In genomic region chr2:152615563-152615962, GRCm38 (mm10) we compare ENCODE assay signal across 9 mouse cellular contexts. TPM values are rescaled to one million over a fixed set of nuclear protein-coding genes. Genes with fewer than 3 reads are reported as not detected.
DNase-seq lines count a peak whose midpoint lies in the region; ATAC-seq and TF ChIP-seq lines count a peak whose summit lies in the region.
"Had no signal": no experiment of that assay in that cellular context is flagged by ENCODE, and none has a peak within 500 bp of the region (broad histone marks: within the 10 kb centered on the region; RNA-seq: fewer than 3 reads in every experiment).

No protein-coding gene starts in this region.

- TF ChIP-seq RAD21 in MEL (IDR thresholded peaks at IDR 0.05; ENCODE audit: low read depth, low read length), result peak; percentile 92

- no peaks in the 10 kb centered on the region for H3K79me2 ChIP-seq in MEL (ENCODE audit: control insufficient read depth, insufficient read depth, low read length, poor library complexity)

- peaks cover 0 to 1% of the 10 kb centered on the region in 2 experiments; a peak in 1 of 4 replicates for H3K27me3 ChIP-seq in MEL (ENCODE audit: control insufficient read depth in 1 of 2, insufficient read depth in 2 of 2, low read length in 2 of 2)
- no peaks in the 10 kb centered on the region for H3K27me3 ChIP-seq in kidney, embryonic 16.5 days (ENCODE audit: insufficient read depth, low read length)
- H3K27me3 ChIP-seq in liver, embryonic 11.5 days (replicated peaks; ENCODE audit: control insufficient read depth, insufficient read depth, low read length), result no peaks in the 10 kb centered on the region
- H3K27me3 ChIP-seq in neural tube, embryonic 13.5 days, result no peaks in the 10 kb centered on the region

- TF ChIP-seq CTCF in MEL (IDR thresholded peaks at IDR 0.05 in 2 of 3, conservative IDR thresholded peaks at IDR 0.05 in 1 of 3; ENCODE audit: control insufficient read depth in 1 of 3, insufficient read depth in 1 of 3, low read depth in 2 of 3, low read length in 3 of 3, poor library complexity in 1 of 3, severe bottlenecking in 1 of 3), result peak; percentile 76 to 93 (median 83)

- no peak overlapping the region for H3K4me3 ChIP-seq in MEL (ENCODE audit: control insufficient read depth in 1 of 2, insufficient read depth in 1 of 2, low read depth in 2 of 2, low read length in 2 of 2)
- H3K4me3 ChIP-seq in kidney, embryonic 16.5 days (ENCODE audit: low read length), result no peak overlapping the region
- H3K4me3 ChIP-seq in liver, embryonic 11.5 days (ENCODE audit: low read depth, low read length), result no peak overlapping the region
- no peak overlapping the region for H3K4me3 ChIP-seq in neural tube, embryonic 13.5 days

- no peaks in the 10 kb centered on the region; a peak in 1 of 4 replicates for H3K4me1 ChIP-seq in MEL (ENCODE audit: control insufficient read depth in 1 of 2, insufficient read depth in 2 of 2, low read length in 2 of 2)
- peaks cover 9% of the 10 kb centered on the region; the same call in 1 of the 2 replicates for H3K4me1 ChIP-seq in kidney, embryonic 16.5 days (ENCODE audit: insufficient read depth, low read length)
- no peaks in the 10 kb centered on the region for H3K4me1 ChIP-seq in liver, embryonic 11.5 days (replicated peaks; ENCODE audit: control insufficient read depth, insufficient read depth, low read length)
- no peaks in the 10 kb centered on the region for H3K4me1 ChIP-seq in neural tube, embryonic 13.5 days (replicated peaks)

- intact Hi-C loops in gastrocnemius, postnatal 14 days (cut with DNase I; ENCODE audit: low total_unique reads), result loop anchor here (5.0 kb wide), 1 partner anchor 42 kb away; no protein-coding TSS in a partner anchor

- no peak overlapping the region for H3K4me2 ChIP-seq in kidney, embryonic 16.5 days (replicated peaks; ENCODE audit: low read depth, low read length)
- H3K4me2 ChIP-seq in liver, embryonic 11.5 days, result no peak overlapping the region
- no peak overlapping the region for H3K4me2 ChIP-seq in neural tube, embryonic 13.5 days

- H3K36me3 ChIP-seq in MEL (ENCODE audit: control insufficient read depth in 1 of 2, insufficient read depth in 2 of 2, low read length in 2 of 2), result no peaks in the 10 kb centered on the region
- H3K36me3 ChIP-seq in kidney, embryonic 16.5 days (ENCODE audit: insufficient read depth, low read length), result no peaks in the 10 kb centered on the region
- H3K36me3 ChIP-seq in liver, embryonic 11.5 days (ENCODE audit: control insufficient read depth, insufficient read depth, low read length), result no peaks in the 10 kb centered on the region
- no peaks in the 10 kb centered on the region for H3K36me3 ChIP-seq in neural tube, embryonic 13.5 days

- no peak for TF ChIP-seq EP300 in MEL (IDR thresholded peaks at IDR 0.05; ENCODE audit: low read depth in 1 of 2, low read length in 2 of 2)

- peak; percentile 85 for ATAC-seq in kidney, embryonic 16.5 days (ENCODE audit: low FRiP score, low TSS enrichment)
- ATAC-seq in liver, embryonic 11.5 days (replicated peaks; ENCODE audit: low FRiP score), result no peak
- ATAC-seq in neural tube, embryonic 13.5 days (ENCODE audit: low read depth), result peak; percentile 59

- TF ChIP-seq POLR2A in MEL (IDR thresholded peaks at IDR 0.05; ENCODE audit: control insufficient read depth in 1 of 2, insufficient read depth in 1 of 2, low read depth in 1 of 2, low read length in 2 of 2, poor library complexity in 1 of 2), result no peak

- WGBS in kidney, embryonic 16.5 days, result 10% methylated on average over 7 of the region's 7 CpGs
- WGBS in liver, embryonic 11.5 days, result 7% methylated on average over 7 of the region's 7 CpGs
- 9% methylated on average over 7 of the region's 7 CpGs for WGBS in neural tube, embryonic 13.5 days

- DNase-seq in A20 (ENCODE audit: low read depth, low spot score) (peak; percentile 65), MEL (ENCODE audit: low read depth, low spot score) (peak; percentile 82)
- DNase-seq in cerebellum, adult 9-11 months, result peak; percentile 12
- peak; percentile 28 for DNase-seq in gastrocnemius, postnatal 14 days
- peak; percentile 48 for DNase-seq in liver, embryonic 11.5 days (ENCODE audit: low spot score)
- DNase-seq in yolk sac, embryonic 10.5 days (ENCODE audit: low spot score), result peak; percentile 42

- H3K27ac ChIP-seq in MEL (ENCODE audit: control insufficient read depth, low read depth, low read length), result no peak overlapping the region
- no peak overlapping the region for H3K27ac ChIP-seq in kidney, embryonic 16.5 days (ENCODE audit: low read length)
- H3K27ac ChIP-seq in liver, embryonic 11.5 days (ENCODE audit: low read depth, low read length), result no peak overlapping the region
- H3K27ac ChIP-seq in neural tube, embryonic 13.5 days (replicated peaks), result no peak overlapping the region

- no peak overlapping the region for H3K9ac ChIP-seq in MEL (ENCODE audit: control insufficient read depth, low read depth, low read length, poor library complexity, severe bottlenecking)
- H3K9ac ChIP-seq in kidney, embryonic 16.5 days (replicated peaks; ENCODE audit: low read length), result no peak overlapping the region
- H3K9ac ChIP-seq in liver, embryonic 11.5 days (ENCODE audit: low read depth, low read length), result no peak overlapping the region
- H3K9ac ChIP-seq in neural tube, embryonic 13.5 days, result no peak overlapping the region

- H3K9me3 ChIP-seq in MEL (replicated peaks; ENCODE audit: insufficient read depth, low read length), result no peaks in the 10 kb centered on the region
- no peaks in the 10 kb centered on the region for H3K9me3 ChIP-seq in kidney, embryonic 16.5 days (ENCODE audit: low read length)
- no peaks in the 10 kb centered on the region for H3K9me3 ChIP-seq in liver, embryonic 11.5 days (ENCODE audit: control insufficient read depth, low read length)
- no peaks in the 10 kb centered on the region for H3K9me3 ChIP-seq in neural tube, embryonic 13.5 days

TF ChIP-seq in MEL, 35 proteins besides CTCF, POLR2A, EP300 and RAD21 (continues in another document):
- TF ChIP-seq MYB (IDR thresholded peaks at IDR 0.05; ENCODE audit: low read depth, low read length), result no peak
- TF ChIP-seq ETS1 (IDR thresholded peaks at IDR 0.05; ENCODE audit: low read depth, low read length), result no peak
- TF ChIP-seq POLR2AphosphoS5 (IDR thresholded peaks at IDR 0.05; ENCODE audit: borderline replicate concordance, low read depth, low read length), result no peak
- TF ChIP-seq GATA1 (IDR thresholded peaks at IDR 0.05; ENCODE audit: low read depth, low read length), result no peak
- no peak for TF ChIP-seq ZNF384 (IDR thresholded peaks at IDR 0.05; ENCODE audit: low read depth, low read length)
- no peak for TF ChIP-seq GABPA (IDR thresholded peaks at IDR 0.05; ENCODE audit: low read depth, low read length)
- no peak for TF ChIP-seq MXI1 (IDR thresholded peaks at IDR 0.05; ENCODE audit: low read depth, low read length)
- TF ChIP-seq KAT2A (conservative IDR thresholded peaks at IDR 0.05; ENCODE audit: low read depth, low read length), result no peak
- TF ChIP-seq SIN3A (IDR thresholded peaks at IDR 0.05; ENCODE audit: low read length), result no peak
- no peak for TF ChIP-seq MYC (IDR thresholded peaks at IDR 0.05; ENCODE audit: low read depth, low read length)
- peak; percentile 64 for TF ChIP-seq ZC3H11A (IDR thresholded peaks at IDR 0.05; ENCODE audit: low read depth, low read length)
- TF ChIP-seq POLR2AphosphoS2 (IDR thresholded peaks at IDR 0.05; ENCODE audit: low read length), result no peak
- TF ChIP-seq ELF1 (IDR thresholded peaks at IDR 0.05; ENCODE audit: low read depth, low read length), result no peak

RNA-seq across cellular contexts. Expression of gene Defb25, which starts 7.3 kb away (rescaled TPM):
- total RNA-seq in MEL (2012; rRNA removed), result not detected in 2 replicates
- not detected for polyA plus RNA-seq in MEL (2012; ENCODE audit: insufficient read depth in 1 of 2, insufficient read length in 2 of 2, low read depth in 1 of 2, low replicate concordance in 2 of 2, missing spikeins in 1 of 2)
- 1 to 10 TPM; 1.3 to 1.4 TPM for total RNA-seq in gastrocnemius, postnatal 14 days (2021)
- 24.4 and 31.8 TPM in 2 replicates for polyA plus RNA-seq in kidney, embryonic 16.5 days (2015; fragmentation: Nextera tagmentation; extraction: Ambion mirVana)
- not detected in 2 replicates for polyA plus RNA-seq in liver, embryonic 11.5 days (2014; fragmentation: Nextera tagmentation; extraction: Ambion mirVana)
- polyA plus RNA-seq in neural tube, embryonic 13.5 days (2015; fragmentation: Nextera tagmentation; extraction: Ambion mirVana), result not detected in 2 replicates

RNA-seq across cellular contexts. Expression of gene Rem1, which starts 11.2 kb away (rescaled TPM):
- not detected in 2 replicates for total RNA-seq in MEL (2012; rRNA removed)
- not detected for polyA plus RNA-seq in MEL (2012; ENCODE audit: insufficient read depth in 1 of 2, insufficient read length in 2 of 2, low read depth in 1 of 2, low replicate concordance in 2 of 2, missing spikeins in 1 of 2)
- total RNA-seq in gastrocnemius, postnatal 14 days (2021), result 1 to 10 TPM; 5.2 to 7.3 TPM
- polyA plus RNA-seq in kidney, embryonic 16.5 days (2015; fragmentation: Nextera tagmentation; extraction: Ambion mirVana), result 59.1 and 62.6 TPM in 2 replicates
- polyA plus RNA-seq in liver, embryonic 11.5 days (2014; fragmentation: Nextera tagmentation; extraction: Ambion mirVana), result 1.2 and 1.6 TPM in 2 replicates
- 0.32 and 0.72 TPM in 2 replicates for polyA plus RNA-seq in neural tube, embryonic 13.5 days (2015; fragmentation: Nextera tagmentation; extraction: Ambion mirVana)

RNA-seq across cellular contexts. Expression of gene Defb36, which starts 11.4 kb away (rescaled TPM):
- total RNA-seq in MEL (2012; rRNA removed), result not detected in 2 replicates
- polyA plus RNA-seq in MEL (2012; ENCODE audit: insufficient read depth in 1 of 2, insufficient read length in 2 of 2, low read depth in 1 of 2, low replicate concordance in 2 of 2, missing spikeins in 1 of 2), result not detected
- total RNA-seq in gastrocnemius, postnatal 14 days (2021), result not detected
- polyA plus RNA-seq in kidney, embryonic 16.5 days (2015; fragmentation: Nextera tagmentation; extraction: Ambion mirVana), result 0.51 and 0.86 TPM in 2 replicates
- not detected in 2 replicates for polyA plus RNA-seq in liver, embryonic 11.5 days (2014; fragmentation: Nextera tagmentation; extraction: Ambion mirVana)
- polyA plus RNA-seq in neural tube, embryonic 13.5 days (2015; fragmentation: Nextera tagmentation; extraction: Ambion mirVana), result not detected in 2 replicates
- total RNA-seq: gastrocnemius, postnatal 4 days had no signal

RNA-seq across cellular contexts. Expression of gene Defb45, which starts 16.4 kb away (rescaled TPM):
- total RNA-seq in MEL (2012; rRNA removed), result not detected in 2 replicates
- not detected for polyA plus RNA-seq in MEL (2012; ENCODE audit: insufficient read depth in 1 of 2, insufficient read length in 2 of 2, low read depth in 1 of 2, low replicate concordance in 2 of 2, missing spikeins in 1 of 2)
- total RNA-seq in gastrocnemius, postnatal 14 days (2021), result not detected
- not detected in 2 replicates for polyA plus RNA-seq in kidney, embryonic 16.5 days (2015; fragmentation: Nextera tagmentation; extraction: Ambion mirVana)
- polyA plus RNA-seq in liver, embryonic 11.5 days (2014; fragmentation: Nextera tagmentation; extraction: Ambion mirVana), result not detected in 2 replicates
- not detected in 2 replicates for polyA plus RNA-seq in neural tube, embryonic 13.5 days (2015; fragmentation: Nextera tagmentation; extraction: Ambion mirVana)
- total RNA-seq: gastrocnemius, postnatal 4 days had no signal

RNA-seq across cellular contexts. Expression of gene Defb19, which starts 35.5 kb away (rescaled TPM):
- not detected in 2 replicates for total RNA-seq in MEL (2012; rRNA removed)
- not detected for polyA plus RNA-seq in MEL (2012; ENCODE audit: insufficient read depth in 1 of 2, insufficient read length in 2 of 2, low read depth in 1 of 2, low replicate concordance in 2 of 2, missing spikeins in 1 of 2)
- not detected for total RNA-seq in gastrocnemius, postnatal 14 days (2021)
- 10.1 and 14.1 TPM in 2 replicates for polyA plus RNA-seq in kidney, embryonic 16.5 days (2015; fragmentation: Nextera tagmentation; extraction: Ambion mirVana)
- not detected in 2 replicates for polyA plus RNA-seq in liver, embryonic 11.5 days (2014; fragmentation: Nextera tagmentation; extraction: Ambion mirVana)
- polyA plus RNA-seq in neural tube, embryonic 13.5 days (2015; fragmentation: Nextera tagmentation; extraction: Ambion mirVana), result not detected in 2 replicates
- total RNA-seq: gastrocnemius, postnatal 4 days had no signal

Comparison
In these comparisons a context has a peak if more than half of its experiments do, and no peak if none do; other contexts are left out.
1. DNase-seq: peak in every context shown above with its lines; median percentile 82 in MEL; 65 in A20; 48 in liver, embryonic 11.5 days; 42 in yolk sac, embryonic 10.5 days; 28 in gastrocnemius, postnatal 14 days; 12 in cerebellum, adult 9-11 months.
2. RNA of gene Defb25, which starts 7.3 kb away (polyA plus RNA-seq): 24.4 to 31.8 TPM in kidney, embryonic 16.5 days; not detected in liver, embryonic 11.5 days, not detected in MEL and not detected in neural tube, embryonic 13.5 days; every median in the first group is over 10 times any median in the second.
3. RNA of gene Rem1, which starts 11.2 kb away (polyA plus RNA-seq): 59.1 to 62.6 TPM in kidney, embryonic 16.5 days; 1.2 to 1.6 TPM in liver, embryonic 11.5 days, 0.32 to 0.72 TPM in neural tube, embryonic 13.5 days and not detected in MEL; every median in the first group is over 10 times any median in the second.